Mouse (Mus musculus): ENCODE data around the gene Olfr365.

The Olfr365 gene

DNA sequence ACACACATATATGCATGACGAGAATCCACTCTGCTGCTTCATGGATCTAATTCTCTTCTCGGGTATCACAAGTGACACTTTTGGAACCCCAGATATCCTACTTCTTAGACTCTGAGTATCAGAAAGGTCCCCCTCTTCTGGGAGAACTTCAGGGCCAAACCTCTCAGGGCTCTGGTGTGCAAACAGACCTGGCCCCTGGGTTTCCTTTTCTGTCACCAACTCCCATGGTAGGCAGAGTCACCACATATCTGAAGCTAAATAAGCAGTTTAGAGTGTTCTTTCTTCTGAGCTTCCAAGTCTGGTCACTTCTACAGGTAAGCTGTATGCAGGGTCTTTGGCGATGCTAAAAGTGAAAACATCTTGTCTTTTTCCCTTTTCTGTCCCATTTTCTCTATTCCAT is at the start of gene Olfr365:
Olfr365 (plus strand) TSS at position 301 of the 400 bp plus-strand sequence.
- no peak for DNase-seq

DNA sequence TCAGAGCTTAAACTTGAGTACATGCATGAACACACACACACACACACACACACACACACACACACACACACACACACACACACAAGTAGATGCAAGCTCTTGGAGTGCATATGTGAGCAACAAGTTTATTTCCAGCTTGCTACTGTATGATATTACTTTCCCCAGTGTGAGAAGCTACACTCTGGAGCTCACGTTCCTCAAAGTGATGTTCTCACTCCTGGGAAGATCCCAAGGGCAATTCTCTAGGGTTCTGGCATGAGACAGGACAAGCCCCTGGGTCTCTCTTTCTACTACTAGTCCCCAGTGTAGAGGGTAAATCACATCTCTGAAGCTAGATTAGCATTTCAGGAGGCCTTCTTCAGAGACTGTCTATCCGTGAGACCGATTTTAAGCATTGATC is 49.0 kb upstream of the Olfr365 start, which contains the start of gene Olfr364-ps1:
Olfr364-ps1 (plus strand) TSS at position 301 of the 400 bp plus-strand sequence.
- DNase-seq: no peak

DNA sequence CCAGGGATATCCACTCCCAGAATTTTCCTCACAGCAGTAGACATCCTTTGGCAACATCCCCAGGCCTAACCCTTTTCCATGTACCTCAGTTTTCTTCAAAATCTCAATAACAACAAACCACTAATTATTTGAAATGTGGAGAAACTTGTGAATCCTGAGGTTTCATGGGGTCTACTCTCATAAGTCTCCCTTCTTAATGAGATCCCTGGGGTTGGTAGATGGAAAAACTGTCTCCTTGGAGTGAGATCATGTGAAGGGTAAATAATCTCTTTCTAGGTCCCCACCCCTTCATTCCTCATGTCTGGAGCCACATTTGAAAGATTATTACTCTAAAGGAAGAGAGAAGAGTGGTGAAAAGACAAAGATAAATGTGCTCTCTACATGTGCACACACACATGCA is 23.3 kb downstream of the Olfr365 start, which contains the start of gene Olfr366:
Olfr366 (plus strand) TSS at position 301 of the 400 bp plus-strand sequence.
- DNase-seq: no peak

Measured in B cell, adult 2 months (primary cell).